Mouse (Mus musculus): ENCODE data around the gene Mecom. TPM values are rescaled to one million over a fixed set of nuclear protein-coding genes. Genes with fewer than 3 reads are reported as not detected.

Gene Mecom
- polyA plus RNA-seq, 1 experiment from 2014 or later: 17.6 TPM

DNA sequence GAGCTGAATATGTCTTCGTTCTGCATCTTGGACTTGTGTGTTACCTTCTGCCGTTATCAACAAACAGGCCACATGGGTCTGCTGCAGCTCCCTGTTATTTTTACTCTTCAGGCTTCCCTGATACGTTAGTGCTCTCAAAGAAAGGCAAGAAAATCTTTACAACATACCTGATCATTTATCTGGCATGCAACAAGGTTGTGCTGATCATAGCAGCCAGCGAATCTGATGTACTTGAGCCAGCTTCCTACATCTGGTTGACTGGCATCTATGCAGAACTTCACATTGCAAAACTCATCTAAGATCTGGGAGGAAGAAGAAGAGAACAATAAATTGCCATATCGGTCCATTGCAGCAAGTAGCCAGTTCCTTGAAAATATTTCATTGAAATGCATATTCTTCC is 538.2 kb downstream of the Mecom start:
- WGBS: 81% methylated on average over 5 of the region's 5 CpGs
- Histone ChIP-seq H3K9me3 (ENCODE audit: control insufficient read depth, low read length) (no peaks in the 10 kb centered on the region), H3K27ac (ENCODE audit: low read depth) (no peak overlapping the region), H3K27me3 (replicated peaks; ENCODE audit: control insufficient read depth, insufficient read depth, low read length) (peaks cover 54% of the 10 kb centered on the region), H3K36me3 (ENCODE audit: control insufficient read depth, insufficient read depth, low read length) (no peaks in the 10 kb centered on the region), H3K9ac (ENCODE audit: low read length) (no peak overlapping the region), H3K4me1 (replicated peaks; ENCODE audit: control insufficient read depth, insufficient read depth, low read length) (no peaks in the 10 kb centered on the region), H3K4me2 (ENCODE audit: low read length) (no peak overlapping the region), H3K4me3 (ENCODE audit: low read depth, low read length) (no peak overlapping the region)
- no peak for DNase-seq (ENCODE audit: low spot score)
- no peak for ATAC-seq (replicated peaks; ENCODE audit: low FRiP score, low TSS enrichment, low read depth)

DNA sequence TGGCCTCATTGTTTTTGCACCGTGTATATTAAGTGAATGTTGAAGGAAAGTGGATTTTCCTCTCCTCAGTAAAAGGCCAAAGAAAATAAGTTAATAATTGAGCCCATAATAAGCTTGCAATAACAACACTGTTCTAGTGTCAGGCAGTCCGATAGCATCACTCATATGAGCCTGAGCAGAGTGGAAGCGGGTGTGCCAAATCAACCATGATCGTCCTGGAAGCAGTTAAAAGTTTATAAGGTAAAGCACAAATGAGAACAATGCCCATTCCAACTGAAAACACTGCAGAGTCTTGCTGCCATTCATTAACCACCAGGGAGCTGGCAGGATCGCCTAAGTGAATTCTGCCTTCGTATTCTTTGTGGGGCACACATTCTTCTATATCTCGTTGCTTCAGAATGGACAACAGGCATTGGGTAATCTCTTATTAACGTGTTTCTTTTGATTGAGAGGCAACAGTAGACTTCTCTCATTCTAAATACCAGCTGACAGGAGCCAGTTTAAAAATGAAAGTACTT is 542.9 kb downstream of the Mecom start:
- no peak overlapping the region for H3K4me3 ChIP-seq (ENCODE audit: low read depth, low read length)

GRCm38 (mm10) chr3:30000260-30000659 is 547.5 kb downstream of the Mecom start:
- ATAC-seq (replicated peaks; ENCODE audit: low FRiP score, low TSS enrichment, low read depth) (no peak), DNase-seq (ENCODE audit: low spot score) (no peak)
- Histone ChIP-seq H3K27ac (ENCODE audit: low read depth) (no peak overlapping the region), H3K4me1 (replicated peaks; ENCODE audit: control insufficient read depth, insufficient read depth, low read length) (no peaks in the 10 kb centered on the region), H3K27me3 (replicated peaks; ENCODE audit: control insufficient read depth, insufficient read depth, low read length) (no peaks in the 10 kb centered on the region), H3K4me2 (ENCODE audit: low read length) (no peak overlapping the region), H3K36me3 (ENCODE audit: control insufficient read depth, insufficient read depth, low read length) (no peaks in the 10 kb centered on the region), H3K9ac (ENCODE audit: low read length) (no peak overlapping the region), H3K4me3 (ENCODE audit: low read depth, low read length) (no peak overlapping the region), H3K9me3 (ENCODE audit: control insufficient read depth, low read length) (no peaks in the 10 kb centered on the region)
- 80% methylated on average over 7 of the region's 7 CpGs for WGBS

More for the DNA sequence above, 542.9 kb downstream of the Mecom start:
- Histone ChIP-seq H3K36me3 (ENCODE audit: control insufficient read depth, insufficient read depth, low read length) (no peaks in the 10 kb centered on the region), H3K27me3 (replicated peaks; ENCODE audit: control insufficient read depth, insufficient read depth, low read length) (peaks cover 12% of the 10 kb centered on the region), H3K9me3 (ENCODE audit: control insufficient read depth, low read length) (no peaks in the 10 kb centered on the region), H3K4me1 (replicated peaks; ENCODE audit: control insufficient read depth, insufficient read depth, low read length) (no peaks in the 10 kb centered on the region), H3K27ac (ENCODE audit: low read depth) (no peak overlapping the region), H3K4me2 (ENCODE audit: low read length) (no peak overlapping the region), H3K9ac (ENCODE audit: low read length) (no peak overlapping the region)
- ATAC-seq (replicated peaks; ENCODE audit: low FRiP score, low TSS enrichment, low read depth) (no peak), DNase-seq (ENCODE audit: low spot score) (no peak)
- WGBS: 66% methylated on average over 8 of the region's 8 CpGs

- Histone ChIP-seq H3K4me2 (ENCODE audit: low read length) (no peak overlapping the region), H3K4me1 (replicated peaks; ENCODE audit: control insufficient read depth, insufficient read depth, low read length) (no peaks in the 10 kb centered on the region)
- DNase-seq (ENCODE audit: low spot score): no peak
Measured at GRCm38 (mm10) chr3:29999035-29999434, 548.8 kb downstream of the Mecom start.

GRCm38 (mm10) chr3:29997068-29997467 is 550.7 kb downstream of the Mecom start:
- 86% methylated on average over 7 of the region's 7 CpGs for WGBS
- H3K4me2 ChIP-seq (ENCODE audit: low read length): no peak overlapping the region
- H3K27me3 ChIP-seq (replicated peaks; ENCODE audit: control insufficient read depth, insufficient read depth, low read length): no peaks in the 10 kb centered on the region
- no peak overlapping the region for H3K4me3 ChIP-seq (ENCODE audit: low read depth, low read length)
- H3K4me1 ChIP-seq (replicated peaks; ENCODE audit: control insufficient read depth, insufficient read depth, low read length): no peaks in the 10 kb centered on the region
- ATAC-seq (replicated peaks; ENCODE audit: low FRiP score, low TSS enrichment, low read depth) (no peak), DNase-seq (ENCODE audit: low spot score) (no peak)
- no peaks in the 10 kb centered on the region for H3K36me3 ChIP-seq (ENCODE audit: control insufficient read depth, insufficient read depth, low read length)
- H3K9ac ChIP-seq (ENCODE audit: low read length): no peak overlapping the region
- no peaks in the 10 kb centered on the region for H3K9me3 ChIP-seq (ENCODE audit: control insufficient read depth, low read length)
- no peak overlapping the region for H3K27ac ChIP-seq (ENCODE audit: low read depth)

More at GRCm38 (mm10) chr3:29999035-29999434, 548.8 kb downstream of the Mecom start:
- ATAC-seq (replicated peaks; ENCODE audit: low FRiP score, low TSS enrichment, low read depth): no peak
- Histone ChIP-seq H3K27ac (ENCODE audit: low read depth) (no peak overlapping the region), H3K9ac (ENCODE audit: low read length) (no peak overlapping the region), H3K4me3 (ENCODE audit: low read depth, low read length) (no peak overlapping the region), H3K9me3 (ENCODE audit: control insufficient read depth, low read length) (no peaks in the 10 kb centered on the region), H3K27me3 (replicated peaks; ENCODE audit: control insufficient read depth, insufficient read depth, low read length) (no peaks in the 10 kb centered on the region), H3K36me3 (ENCODE audit: control insufficient read depth, insufficient read depth, low read length) (no peaks in the 10 kb centered on the region)
- WGBS: 58% methylated on average over 1 of the region's 1 CpGs

GRCm38 (mm10) chr3:29993346-29993745 is 554.5 kb downstream of the Mecom start:
- Histone ChIP-seq H3K4me3 (ENCODE audit: low read depth, low read length) (no peak overlapping the region), H3K4me2 (ENCODE audit: low read length) (no peak overlapping the region), H3K27ac (ENCODE audit: low read depth) (no peak overlapping the region), H3K4me1 (replicated peaks; ENCODE audit: control insufficient read depth, insufficient read depth, low read length) (no peaks in the 10 kb centered on the region), H3K27me3 (replicated peaks; ENCODE audit: control insufficient read depth, insufficient read depth, low read length) (no peaks in the 10 kb centered on the region), H3K9me3 (ENCODE audit: control insufficient read depth, low read length) (no peaks in the 10 kb centered on the region), H3K36me3 (ENCODE audit: control insufficient read depth, insufficient read depth, low read length) (no peaks in the 10 kb centered on the region), H3K9ac (ENCODE audit: low read length) (no peak overlapping the region)
- ATAC-seq (replicated peaks; ENCODE audit: low FRiP score, low TSS enrichment, low read depth) (no peak), DNase-seq (ENCODE audit: low spot score) (no peak)
- 57% methylated on average over 10 of the region's 10 CpGs for WGBS

DNA sequence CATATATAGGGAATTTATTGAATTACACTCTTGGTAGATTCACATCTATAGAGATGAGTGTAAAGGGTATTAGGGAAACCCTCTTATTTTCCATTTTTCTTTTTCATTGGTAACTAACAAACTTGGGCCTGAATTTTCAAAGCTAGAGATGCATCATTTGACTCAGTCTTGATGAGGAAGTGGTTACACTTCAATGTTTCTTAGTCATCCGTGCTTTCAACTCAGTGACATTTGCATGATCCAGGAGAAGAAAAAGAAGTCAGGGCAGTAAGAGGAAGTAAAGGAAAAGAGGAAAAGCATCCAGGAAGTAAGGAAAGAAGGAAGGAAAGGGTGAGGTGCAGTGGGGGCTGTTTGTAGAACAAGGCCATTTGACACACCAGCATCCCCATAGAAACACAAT is 556.3 kb downstream of the Mecom start:
- H3K4me1 ChIP-seq (replicated peaks; ENCODE audit: control insufficient read depth, insufficient read depth, low read length): no peaks in the 10 kb centered on the region
- H3K4me3 ChIP-seq (ENCODE audit: low read depth, low read length): no peak overlapping the region
- no peak overlapping the region for H3K4me2 ChIP-seq (ENCODE audit: low read length)
- H3K9ac ChIP-seq (ENCODE audit: low read length): no peak overlapping the region
- ATAC-seq (replicated peaks; ENCODE audit: low FRiP score, low TSS enrichment, low read depth) (no peak), DNase-seq (ENCODE audit: low spot score) (no peak)
- no peaks in the 10 kb centered on the region for H3K36me3 ChIP-seq (ENCODE audit: control insufficient read depth, insufficient read depth, low read length)
- 85% methylated on average over 1 of the region's 1 CpGs for WGBS
- no peak overlapping the region for H3K27ac ChIP-seq (ENCODE audit: low read depth)
- H3K27me3 ChIP-seq (replicated peaks; ENCODE audit: control insufficient read depth, insufficient read depth, low read length): no peaks in the 10 kb centered on the region
- no peaks in the 10 kb centered on the region for H3K9me3 ChIP-seq (ENCODE audit: control insufficient read depth, low read length)

DNA sequence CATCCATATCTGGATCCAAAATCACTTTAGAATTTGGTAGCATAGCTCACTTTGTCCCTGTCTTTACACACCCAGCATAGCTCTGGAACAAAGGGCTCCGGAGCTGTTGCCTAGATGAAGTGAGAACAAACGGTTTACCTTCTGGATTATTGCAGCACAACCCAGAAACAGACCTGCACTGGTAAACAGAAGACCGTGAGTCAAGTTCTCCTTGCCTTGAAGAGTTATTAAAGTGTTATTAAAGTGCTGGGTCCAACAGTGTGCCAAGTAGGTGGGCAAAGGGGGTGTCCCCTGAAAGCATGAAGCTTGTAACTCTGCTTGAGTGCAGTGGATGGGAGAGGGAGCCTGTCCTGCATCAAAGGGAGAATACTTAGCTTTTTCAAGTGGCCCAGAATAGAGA is 563.4 kb downstream of the Mecom start:
- no peak for ATAC-seq (replicated peaks; ENCODE audit: low FRiP score, low TSS enrichment, low read depth)
- no peak overlapping the region for H3K4me3 ChIP-seq (ENCODE audit: low read depth, low read length)
- no peak overlapping the region for H3K27ac ChIP-seq (ENCODE audit: low read depth)
- no peaks in the 10 kb centered on the region for H3K27me3 ChIP-seq (replicated peaks; ENCODE audit: control insufficient read depth, insufficient read depth, low read length)
- H3K9me3 ChIP-seq (ENCODE audit: control insufficient read depth, low read length): no peaks in the 10 kb centered on the region
- H3K4me2 ChIP-seq (ENCODE audit: low read length): no peak overlapping the region
- no peak overlapping the region for H3K9ac ChIP-seq (ENCODE audit: low read length)
- WGBS: 51% methylated on average over 3 of the region's 3 CpGs
- no peaks in the 10 kb centered on the region for H3K36me3 ChIP-seq (ENCODE audit: control insufficient read depth, insufficient read depth, low read length)
- no peak for DNase-seq (ENCODE audit: low spot score)
- H3K4me1 ChIP-seq (replicated peaks; ENCODE audit: control insufficient read depth, insufficient read depth, low read length): no peaks in the 10 kb centered on the region

- H3K27ac ChIP-seq (ENCODE audit: low read depth): no peak overlapping the region
- 68% methylated on average over 7 of the region's 7 CpGs for WGBS
- no peak overlapping the region for H3K4me3 ChIP-seq (ENCODE audit: low read depth, low read length)
- H3K27me3 ChIP-seq (replicated peaks; ENCODE audit: control insufficient read depth, insufficient read depth, low read length): no peaks in the 10 kb centered on the region
- H3K9me3 ChIP-seq (ENCODE audit: control insufficient read depth, low read length): no peaks in the 10 kb centered on the region
- no peak for DNase-seq (ENCODE audit: low spot score)
- H3K36me3 ChIP-seq (ENCODE audit: control insufficient read depth, insufficient read depth, low read length): no peaks in the 10 kb centered on the region
- no peaks in the 10 kb centered on the region for H3K4me1 ChIP-seq (replicated peaks; ENCODE audit: control insufficient read depth, insufficient read depth, low read length)
- H3K4me2 ChIP-seq (ENCODE audit: low read length): no peak overlapping the region
- no peak for ATAC-seq (replicated peaks; ENCODE audit: low FRiP score, low TSS enrichment, low read depth)
- H3K9ac ChIP-seq (ENCODE audit: low read length): no peak overlapping the region
Measured at GRCm38 (mm10) chr3:29981259-29981910, 566.4 kb downstream of the Mecom start.

Measured in intestine, embryonic 14.5 days (tissue).